Mouse (Mus musculus): Measurements from ENCODE around the gene Epn2.

Gene Epn2

DNA sequence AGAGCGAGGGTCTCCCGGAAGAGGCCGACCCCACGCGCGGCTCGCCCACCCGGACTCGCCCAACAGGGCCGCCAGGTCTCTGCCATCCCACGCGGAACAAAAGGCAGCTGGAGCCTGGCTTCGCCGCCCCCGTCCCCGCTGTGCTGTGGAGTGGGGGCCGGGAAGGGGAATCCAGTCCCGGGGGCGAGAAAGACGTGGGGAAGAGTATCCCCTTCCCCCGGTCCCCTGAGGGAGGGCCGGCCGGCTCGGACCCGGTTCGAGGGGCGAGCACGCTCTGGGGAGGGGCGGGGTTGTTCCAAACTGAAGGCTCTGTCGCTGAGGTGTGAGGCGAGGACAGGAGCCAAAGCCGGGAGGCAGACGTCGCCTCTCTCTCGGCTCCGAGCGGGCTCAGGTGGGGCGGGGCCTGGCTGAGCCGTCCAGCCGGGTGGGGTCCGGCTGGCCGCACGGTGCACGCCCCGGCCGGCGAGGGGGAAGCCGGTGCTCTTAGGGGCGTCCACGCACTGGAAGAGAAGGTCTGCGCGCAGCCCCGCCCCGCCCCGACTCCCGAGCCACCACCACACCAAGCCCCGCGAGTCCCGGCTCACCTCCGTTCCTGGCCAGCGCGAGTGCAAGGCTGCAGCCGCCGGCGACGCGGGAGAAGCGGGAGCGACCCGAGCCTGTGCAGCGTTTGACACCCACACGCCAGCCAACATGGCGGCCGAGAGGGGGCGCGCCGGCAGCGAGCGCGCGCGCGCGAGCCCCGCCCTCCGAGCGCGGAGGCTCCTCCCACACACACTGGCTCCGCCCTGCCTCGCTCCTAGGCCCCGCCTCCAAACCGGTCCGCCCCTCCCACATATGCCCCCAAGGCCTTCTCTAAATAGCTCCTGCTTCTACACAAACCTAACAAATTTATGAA, at the start of gene Epn2:
Gene Epn2, minus strand, starts transcription at position 705 of the 895 bp plus-strand sequence.
- DNase-seq, result peak; percentile 78

DNA sequence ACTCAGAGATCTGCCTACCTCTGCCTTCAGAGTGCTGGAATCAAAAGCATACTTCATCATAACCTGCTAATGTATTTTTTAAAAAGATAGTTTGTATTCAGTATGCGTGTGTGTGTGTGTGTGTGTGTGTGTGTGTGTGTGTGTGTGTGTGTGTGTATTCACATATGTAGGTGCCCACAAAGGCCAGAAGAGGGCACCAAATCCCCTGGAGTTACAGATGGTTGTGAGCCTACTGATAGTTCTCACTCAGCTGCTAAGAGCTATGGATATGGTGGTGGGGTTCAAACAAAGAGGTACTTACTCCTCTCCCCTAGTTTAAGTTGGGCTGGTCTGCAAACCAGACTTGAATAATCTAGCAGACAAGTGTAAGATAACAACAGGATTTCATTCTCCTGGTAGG, 47.0 kb upstream of the Epn2 start:
- no peak for DNase-seq

DNA sequence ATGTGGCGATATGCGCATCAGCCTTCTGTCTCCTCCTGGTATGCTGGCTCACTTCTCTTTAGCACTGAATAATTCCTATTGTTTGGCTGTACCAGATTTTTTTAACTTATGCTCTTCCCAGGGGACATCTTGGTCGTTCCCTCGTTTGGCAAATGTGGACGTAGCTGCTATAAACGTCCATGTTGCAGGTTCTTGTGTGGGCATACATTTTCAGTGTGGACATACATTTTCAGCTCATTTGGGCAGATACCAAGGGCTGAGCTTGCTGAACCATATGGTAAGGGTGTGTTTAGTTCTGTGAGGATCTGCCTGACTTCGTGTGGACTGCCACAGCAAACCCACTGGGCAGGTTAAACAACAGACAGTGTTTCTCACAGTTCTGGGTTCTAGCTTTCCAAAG, 45.6 kb upstream of the Epn2 start:
- no peak for DNase-seq

DNA sequence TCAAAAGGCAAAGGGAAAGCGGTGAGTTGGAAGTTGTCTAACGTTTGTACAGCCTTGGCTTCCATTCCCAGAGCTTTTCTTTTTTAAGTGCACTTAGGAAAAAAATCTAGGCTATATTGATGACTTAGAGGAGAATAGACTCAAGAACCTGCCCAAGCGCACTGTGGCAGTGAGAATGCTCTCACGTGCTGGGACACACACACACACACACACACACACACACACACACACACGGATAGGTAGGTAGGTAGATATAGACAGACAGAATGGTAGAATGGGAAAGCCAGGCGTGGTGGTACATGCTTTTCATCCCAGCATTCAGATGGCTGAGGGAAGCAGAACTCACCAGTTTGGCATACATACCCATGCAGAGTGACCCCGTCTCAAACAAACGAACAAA, 41.3 kb upstream of the Epn2 start:
- no peak for DNase-seq

DNA sequence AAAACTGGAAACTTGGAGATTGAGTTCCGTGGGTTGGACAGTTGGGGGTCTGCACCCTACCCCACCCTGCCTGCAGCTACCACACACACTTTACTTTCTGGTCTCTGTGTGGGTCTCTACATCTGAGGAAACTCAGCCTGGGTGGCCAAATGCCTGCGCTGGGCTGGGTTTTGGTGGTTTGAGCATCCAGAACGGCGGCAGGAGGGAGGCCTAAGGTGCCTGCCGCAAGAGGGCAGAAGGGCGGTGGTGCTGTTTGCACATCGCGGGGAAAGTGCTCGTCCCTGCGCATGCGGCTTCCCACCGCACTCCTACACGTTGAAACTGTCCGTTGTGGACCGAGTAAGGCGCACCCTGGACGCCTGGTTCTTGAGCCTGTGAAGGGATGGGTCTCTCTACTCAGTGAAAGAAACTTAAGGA, 40.8 kb upstream of the Epn2 start:
- DNase-seq, result peak; percentile 96

DNA sequence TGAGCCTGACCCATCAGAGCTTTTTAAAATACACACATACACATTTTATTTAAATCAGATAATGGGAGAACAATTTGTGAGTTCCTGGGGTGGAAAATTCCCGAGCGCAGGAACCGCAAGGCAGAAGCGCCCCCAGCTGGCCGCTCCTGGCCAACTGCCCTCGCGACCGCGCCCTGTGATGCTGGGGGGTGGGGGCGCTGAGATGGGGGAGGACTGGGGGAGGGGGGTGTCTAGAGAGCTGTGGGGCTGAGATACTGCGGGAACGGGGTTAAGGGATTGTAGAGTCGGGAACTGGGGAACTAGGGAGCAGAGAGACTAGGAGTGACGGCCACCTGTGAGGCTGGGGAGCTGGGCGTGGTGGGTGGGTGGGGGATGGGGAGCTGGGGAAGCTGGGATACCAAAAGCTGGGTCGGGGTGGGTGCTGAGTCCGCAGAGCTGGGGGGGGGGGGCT, 40.3 kb upstream of the Epn2 start:
- DNase-seq, result peak; percentile 87

DNA sequence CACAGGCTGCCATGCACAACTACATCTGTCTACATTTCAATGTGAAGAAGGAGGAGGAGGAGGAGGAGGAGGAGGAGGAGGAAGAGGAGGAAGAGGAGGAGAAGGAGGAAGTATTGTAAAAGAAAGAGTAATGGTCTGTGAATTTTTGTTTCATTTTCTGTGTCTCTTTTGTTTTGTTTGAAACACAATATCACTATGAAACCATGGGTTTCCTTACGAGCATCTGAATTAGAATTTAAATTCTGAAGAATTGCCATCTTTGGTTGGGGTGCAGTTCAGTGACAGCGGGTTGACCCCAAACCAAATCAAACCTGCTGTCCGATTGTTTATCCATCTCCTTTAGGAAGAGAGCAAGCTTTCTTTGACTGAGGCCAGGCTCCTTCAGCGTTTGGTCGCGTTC, 39.9 kb upstream of the Epn2 start:
- DNase-seq, result no peak

DNA sequence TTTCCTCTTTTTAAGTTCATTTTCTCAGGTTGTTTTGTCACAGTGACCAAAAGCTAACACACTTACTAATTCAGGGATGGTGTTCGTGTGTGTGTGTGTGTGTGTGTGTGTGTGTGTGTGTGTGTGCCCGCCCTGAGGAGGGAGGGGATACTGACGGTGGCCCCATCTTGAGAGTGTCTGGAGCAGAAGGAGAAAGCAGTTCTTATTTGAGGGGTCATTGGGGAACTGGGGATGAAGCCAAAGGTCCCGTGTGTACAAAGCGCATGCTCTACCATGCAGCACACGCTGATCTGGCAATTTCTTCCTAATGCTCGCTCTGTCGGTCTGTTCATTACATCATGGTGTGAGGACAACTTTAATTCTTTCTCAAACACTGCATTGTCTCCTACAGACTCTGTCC, 39.1 kb upstream of the Epn2 start:
- DNase-seq, result no peak

DNA sequence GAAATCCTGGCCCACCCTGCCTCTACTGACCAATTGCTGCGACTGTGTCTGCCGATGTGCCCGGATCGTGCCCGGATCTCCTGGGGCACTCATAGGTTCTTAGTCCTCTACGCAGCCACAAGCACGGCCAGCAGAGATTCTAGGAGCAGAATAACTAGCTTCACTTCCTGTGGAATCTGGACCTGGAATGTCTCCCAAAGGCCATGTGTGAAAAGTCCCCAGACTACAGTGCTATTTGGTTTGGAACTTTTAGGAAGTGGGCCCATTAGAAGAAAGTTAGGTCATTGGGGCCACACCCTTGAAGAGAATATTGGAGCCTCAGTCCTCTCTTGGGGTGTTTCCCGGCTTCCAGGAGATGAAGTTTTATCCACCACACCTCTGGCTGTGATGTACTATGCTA, 38.6 kb upstream of the Epn2 start:
- DNase-seq, result peak; percentile 56

DNA sequence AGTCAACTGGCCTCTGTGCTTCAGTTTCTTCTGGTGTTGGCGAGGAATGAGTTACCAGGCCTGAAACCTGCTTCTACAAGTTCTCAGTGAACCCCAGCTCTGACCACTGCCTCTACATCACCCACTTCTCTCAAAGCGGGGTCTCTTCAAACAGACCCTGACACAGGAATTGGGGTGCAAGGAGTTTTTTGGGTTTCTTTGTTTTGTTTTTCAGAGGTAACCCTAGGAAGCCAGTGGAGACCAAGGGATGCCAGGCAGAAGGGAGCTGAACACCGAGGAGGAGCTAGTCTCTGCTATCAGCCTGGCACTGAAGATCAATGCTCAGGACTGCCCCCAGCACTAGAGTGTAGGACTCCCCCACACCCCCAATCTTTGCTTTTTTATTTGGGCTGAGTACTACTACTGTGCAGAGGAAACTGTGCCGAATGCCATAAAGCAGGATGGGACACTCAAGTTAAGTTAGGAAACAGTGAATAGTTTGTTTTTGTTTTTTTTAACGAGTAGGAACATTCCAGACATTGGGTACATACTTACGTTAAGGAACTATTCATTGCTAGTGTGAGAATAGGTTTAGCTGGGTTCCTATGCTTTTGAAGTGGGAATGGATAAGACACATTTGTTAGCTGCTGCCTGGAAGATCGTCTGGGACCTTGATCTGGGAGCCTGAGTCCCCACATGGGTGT, 37.9 kb upstream of the Epn2 start:
- peak; percentile 38 for DNase-seq

DNA sequence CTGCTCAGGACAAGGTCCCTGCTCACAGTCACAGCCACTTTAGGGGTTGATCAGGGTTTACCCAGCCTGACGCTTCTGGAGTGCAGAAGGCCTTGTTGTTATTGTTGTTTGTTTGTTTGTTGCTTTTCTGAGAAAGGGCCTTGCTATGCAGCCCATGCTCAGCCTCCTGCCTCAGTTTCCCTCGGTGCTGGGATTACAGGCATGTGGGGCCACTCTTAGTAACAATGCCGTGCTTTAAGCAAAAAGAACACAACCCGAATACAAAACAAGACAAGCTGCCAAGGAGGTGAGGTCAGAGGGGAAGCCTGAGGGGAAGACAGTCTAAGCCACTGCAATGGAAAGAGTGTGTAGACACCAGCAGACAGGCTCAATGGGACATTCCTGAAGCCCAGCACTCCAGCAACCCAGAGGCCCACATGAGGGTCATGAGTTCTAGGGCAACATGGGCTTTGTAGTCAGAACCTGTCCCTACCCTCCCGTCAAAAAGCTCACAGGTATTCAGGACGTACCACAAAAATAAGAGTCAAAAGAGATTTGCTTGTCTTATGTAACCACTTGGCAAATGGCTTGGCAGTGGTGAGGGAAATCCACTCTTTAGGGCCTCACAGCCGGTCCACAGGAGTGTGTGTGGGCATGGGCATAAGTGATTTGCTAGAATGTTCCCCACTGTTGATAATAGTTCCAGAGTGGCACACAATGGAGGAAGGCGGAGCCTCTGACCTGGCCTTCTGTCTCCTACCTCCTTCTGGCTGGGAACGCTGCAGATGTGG, 37.2 kb upstream of the Epn2 start:
- peak; percentile 77 for DNase-seq

DNA sequence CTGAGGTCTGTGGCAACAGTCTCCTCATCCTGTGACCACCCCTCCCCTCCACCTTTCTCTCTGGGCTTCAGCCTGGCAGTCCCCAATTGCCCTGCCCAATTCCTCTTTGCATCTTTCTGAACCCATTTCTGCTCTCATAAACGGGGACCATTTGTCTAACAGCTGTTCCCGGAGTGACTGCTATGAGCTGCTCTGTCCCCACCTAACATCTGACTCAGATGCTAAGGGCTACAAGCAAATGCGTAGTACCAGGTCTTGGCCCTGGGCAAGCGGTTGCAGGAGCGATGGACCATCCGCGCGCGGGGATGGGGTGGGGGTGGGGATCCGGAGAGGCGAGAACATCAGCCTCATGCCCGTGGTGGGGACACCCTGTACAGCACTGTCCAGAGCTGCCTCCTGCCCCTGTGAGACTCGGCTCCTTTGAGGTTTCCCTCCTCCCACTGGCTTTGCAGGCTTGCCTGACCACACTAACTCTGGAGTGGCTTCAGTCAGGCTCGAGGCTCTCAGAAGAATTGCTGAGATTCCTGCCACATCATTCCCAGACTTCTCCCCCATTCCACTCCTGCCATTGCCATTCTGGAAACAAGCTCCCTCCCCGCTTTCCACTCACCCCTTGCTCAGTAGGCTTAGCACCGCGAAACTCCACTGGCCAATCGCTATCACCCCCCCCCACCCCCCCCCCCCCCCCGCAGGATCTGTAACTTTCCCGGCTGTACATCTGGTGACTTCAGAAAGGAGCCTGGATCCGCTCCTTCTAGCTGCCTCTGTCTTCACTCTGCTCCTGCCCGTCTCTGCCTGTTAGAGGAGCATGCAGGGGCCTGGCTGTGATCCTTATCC, 36.4 kb upstream of the Epn2 start:
- DNase-seq, result peak; percentile 76

DNA sequence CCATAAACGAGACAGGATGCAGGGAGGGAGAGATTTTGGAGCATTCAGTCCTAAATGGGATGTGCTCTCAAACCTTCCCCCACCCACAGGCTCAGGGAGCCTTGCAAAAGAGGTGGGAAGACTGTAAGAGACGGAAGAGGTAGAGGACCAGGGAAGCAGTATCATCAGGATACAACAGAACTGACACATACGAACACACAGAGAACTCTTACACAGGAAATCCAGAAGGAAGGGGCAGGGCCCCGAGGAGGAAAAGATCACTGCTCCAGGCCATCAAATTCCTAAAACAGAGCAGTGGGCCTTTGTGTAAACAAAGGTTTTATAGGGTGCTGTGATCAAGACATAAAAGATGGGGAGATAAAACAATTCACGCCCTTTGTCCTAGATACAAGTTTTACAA, 34.9 kb upstream of the Epn2 start:
- no peak for DNase-seq

DNA sequence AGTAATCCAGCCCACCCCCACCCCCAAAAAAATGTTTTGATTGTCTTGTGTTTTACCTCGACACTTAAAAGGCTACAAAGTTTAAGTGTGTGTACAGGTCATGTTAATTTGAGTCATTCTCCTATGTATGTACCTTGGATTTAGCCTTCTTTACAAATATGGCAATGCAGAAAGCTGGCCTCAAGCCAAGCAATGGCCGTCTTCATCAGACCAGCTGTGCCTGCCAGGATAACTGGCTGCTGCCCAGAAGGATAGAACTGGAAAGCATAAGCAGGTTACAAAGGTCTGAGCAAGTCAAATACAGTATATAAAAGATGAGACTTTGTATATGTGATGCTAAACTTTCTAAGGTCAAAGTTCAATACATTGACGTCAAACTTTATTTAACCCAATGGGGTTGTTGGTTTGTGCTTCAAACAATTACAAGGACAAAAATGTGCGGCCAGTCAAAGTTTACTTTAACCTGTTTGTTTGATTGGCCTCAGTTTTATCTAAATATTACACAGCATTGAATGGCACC, 32.7 kb upstream of the Epn2 start:
- DNase-seq, result no peak

DNA sequence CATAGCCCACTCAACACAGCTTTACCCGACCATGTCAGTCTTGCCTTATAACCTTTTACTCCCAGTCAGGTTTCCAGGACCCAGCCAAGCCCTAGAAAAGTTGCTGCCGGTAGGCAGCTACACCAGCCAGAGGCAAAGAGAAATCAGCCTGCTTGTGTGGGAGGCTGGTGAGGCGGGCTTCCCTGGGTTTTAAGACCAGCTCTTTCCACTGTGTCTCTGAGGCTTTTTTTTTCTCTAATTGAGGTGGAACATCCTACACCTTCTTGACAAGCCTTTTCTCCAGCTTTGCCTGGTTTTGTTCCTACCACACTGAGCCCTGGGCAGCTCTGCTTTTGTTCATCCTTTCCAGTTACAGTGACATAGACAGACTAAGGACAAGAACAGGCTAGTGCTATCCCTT, 31.7 kb upstream of the Epn2 start:
- no peak for DNase-seq

DNA sequence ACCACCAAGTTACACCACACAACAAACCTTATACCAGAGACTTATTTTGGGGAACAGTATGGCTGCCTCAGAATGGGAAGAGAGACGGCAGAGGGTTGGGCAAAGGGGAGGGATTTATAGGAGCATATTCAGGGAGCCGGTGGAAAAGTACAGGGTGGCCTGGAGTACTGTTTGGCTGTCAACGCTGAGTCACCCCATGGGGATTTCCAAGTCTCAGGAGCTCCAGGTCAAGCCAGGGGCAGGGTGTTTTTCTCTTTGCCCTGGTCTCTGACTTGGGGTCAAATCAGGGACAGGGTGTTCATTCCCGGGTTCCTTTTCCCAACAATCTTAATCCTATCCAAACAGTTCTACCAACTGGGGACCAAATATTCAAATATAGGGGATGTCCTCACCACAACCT, 28.6 kb upstream of the Epn2 start:
- peak; percentile 9 for DNase-seq

DNA sequence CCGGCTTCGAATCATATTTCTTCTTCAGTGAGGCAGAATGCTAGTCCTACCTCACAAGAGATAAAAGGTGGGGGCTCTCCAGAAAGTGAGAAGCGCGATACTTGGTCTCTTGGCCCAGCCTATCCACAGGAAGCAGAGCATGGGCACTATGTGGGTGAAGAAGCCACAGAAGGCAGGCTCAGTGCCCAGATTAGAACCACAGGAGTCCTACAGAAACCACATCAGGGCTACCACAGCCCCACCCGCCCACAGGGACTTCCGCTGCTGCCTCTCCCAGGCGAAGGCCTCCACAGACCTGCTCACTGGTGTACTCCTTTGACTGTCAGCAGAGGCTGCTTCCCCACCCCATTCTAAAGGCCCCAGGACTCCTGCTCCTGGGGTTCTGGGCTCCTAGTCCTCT, 23.2 kb upstream of the Epn2 start:
- DNase-seq, result peak; percentile 63

DNA sequence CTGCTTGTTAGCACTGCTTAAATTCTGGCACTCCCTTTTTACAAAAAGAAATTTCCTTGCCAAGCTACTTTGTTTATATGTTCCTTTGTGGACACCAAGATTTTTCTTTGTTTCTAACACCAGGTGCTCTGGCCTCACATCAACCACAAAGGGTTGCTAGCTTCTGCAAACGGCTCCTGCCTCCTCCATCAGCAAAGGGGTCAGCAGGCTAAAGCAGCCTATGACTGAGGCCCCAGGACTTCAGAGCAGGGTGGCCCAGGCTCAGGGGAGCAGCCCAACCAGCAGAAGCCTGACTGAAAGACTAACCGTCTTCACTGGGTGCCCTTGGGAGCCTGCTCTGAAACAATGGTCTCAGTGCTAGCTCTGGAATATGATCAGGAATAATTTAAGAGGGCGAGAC, 22.0 kb upstream of the Epn2 start:
- DNase-seq, result no peak

DNA sequence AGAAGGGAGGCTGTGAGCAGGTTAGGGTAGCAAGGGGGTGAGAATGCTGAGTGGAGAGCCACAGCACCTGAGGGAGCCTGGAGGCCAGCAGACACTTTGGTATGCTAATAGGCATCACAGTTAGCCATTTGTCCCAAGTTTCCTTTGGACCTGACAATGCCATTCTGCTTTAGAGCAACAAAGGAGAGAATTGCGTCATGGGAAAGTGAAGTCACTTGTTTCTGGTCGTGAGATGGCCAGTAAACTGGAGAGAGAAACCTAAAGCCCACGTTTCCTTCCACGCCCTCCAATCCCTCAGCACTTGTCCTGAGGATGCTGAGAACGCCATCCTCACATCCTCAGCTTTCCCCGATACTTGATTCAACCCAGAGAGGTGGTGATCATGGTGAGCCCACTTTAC, 18.9 kb upstream of the Epn2 start:
- no peak for DNase-seq

DNA sequence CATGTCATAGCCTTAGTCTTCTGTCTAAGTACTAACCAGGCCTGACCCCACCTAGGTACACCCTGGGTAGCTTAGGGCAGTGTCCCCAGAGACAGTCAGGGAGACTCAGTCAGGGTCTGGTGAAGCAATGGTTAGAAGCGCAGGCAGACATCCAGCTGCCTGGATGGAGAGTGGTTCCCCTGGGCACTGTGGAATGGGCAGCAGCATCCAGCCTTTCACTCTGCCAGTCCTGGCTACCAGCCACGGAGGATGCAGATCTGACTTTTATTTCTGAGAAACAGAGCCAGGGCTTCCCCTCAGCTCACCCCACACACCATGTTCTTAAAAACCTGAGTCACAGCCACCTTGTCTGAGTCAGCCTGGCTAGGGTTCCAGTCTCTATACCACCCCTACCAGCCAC, 18.0 kb upstream of the Epn2 start:
- no peak for DNase-seq

DNA sequence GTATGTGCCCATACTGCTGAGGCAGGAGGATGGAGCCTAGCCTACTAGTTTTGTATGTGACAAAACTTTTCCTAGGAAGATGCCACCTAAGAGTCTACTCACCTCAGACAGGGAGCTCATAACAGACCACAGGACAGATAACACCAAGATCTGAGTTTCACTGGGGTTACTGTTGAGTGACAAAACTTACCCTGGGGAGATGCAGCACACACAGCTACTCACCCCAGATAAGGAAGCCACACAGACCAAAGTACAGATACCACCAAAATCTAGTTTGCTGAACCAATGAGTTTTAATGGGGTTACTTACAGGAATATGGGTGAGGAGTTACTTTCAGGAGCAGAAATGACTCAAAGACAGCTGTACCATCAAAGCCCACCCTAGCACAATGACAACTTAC, 13.6 kb upstream of the Epn2 start:
- no peak for DNase-seq

DNA sequence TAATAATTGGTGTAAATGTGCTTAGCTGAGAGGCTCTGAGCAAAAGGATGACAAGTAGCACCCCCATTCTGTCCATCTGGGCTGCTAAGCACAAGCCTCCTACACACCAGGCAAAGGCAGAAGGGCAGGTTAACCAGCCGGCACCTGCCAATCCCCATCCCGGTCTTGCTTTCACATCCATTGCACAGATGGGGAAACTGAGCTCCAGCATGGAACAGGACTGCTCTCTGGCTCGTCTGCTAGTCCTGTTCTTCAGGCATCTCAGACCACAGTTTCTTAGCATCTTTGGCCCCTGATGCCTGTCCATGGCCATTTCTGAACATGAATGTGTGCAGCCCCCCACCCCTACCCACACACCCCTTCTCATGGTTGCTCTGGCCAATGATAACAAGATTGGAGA, 12.6 kb upstream of the Epn2 start:
- DNase-seq, result no peak

All from lung, postnatal 36 days (tissue).